Mouse (Mus musculus) left cerebral cortex, adult 8-10 months (tissue): ENCODE measurements around the gene Azgp1. TPM values are rescaled to one million over a fixed set of nuclear protein-coding genes. Genes with fewer than 3 reads are reported as not detected.

Experiments
- total RNA-seq, 4 experiments: library from RNA; stranded (reverse); gene quantifications; 2 replicates each; pipeline ENCODE4 v1.2.4; 2022

Azgp1 gene
- total RNA-seq, 4 experiments from 2014 or later: not detected

Other genes with a start within 250 kb of the Azgp1 start
- 10 to 100 TPM; 76.3 to 78.9 (median 77.7) TPM for gene Nyap1, start 239.9 kb upstream of the Azgp1 start, total RNA-seq
- 100 to 1,000 TPM; 149 to 216 (median 162) TPM for gene Tsc22d4, start 235.8 kb upstream of the Azgp1 start, total RNA-seq
- gene Ppp1r35, start 202.7 kb upstream of the Azgp1 start, total RNA-seq: 10 to 100 TPM; 14.5 to 20.2 (median 15.9) TPM
- gene Mepce, start 193.9 kb upstream of the Azgp1 start, total RNA-seq: 10 to 100 TPM; 42.8 to 57.8 (median 45.5) TPM
- 1 to 10 TPM; 5.9 to 8.7 (median 7.8) TPM for gene Zcwpw1, start 193.7 kb upstream of the Azgp1 start, total RNA-seq
- 1 to 10 TPM in 3 of 4 experiments, under 1 TPM in 1; 0.91 to 2.6 (median 1.8) TPM for gene Pilra, start 145.2 kb upstream of the Azgp1 start, total RNA-seq
- gene Pilrb1, start 123.4 kb upstream of the Azgp1 start, total RNA-seq: not detected
- gene Pilrb2, start 109.7 kb upstream of the Azgp1 start, total RNA-seq: not detected
- gene Cyp3a13, start 59.9 kb upstream of the Azgp1 start, total RNA-seq: under 1 TPM; 0.37 to 0.59 (median 0.51) TPM
- gene Gjc3, start 18.4 kb upstream of the Azgp1 start, total RNA-seq: 10 to 100 TPM; 22.7 to 28.6 (median 25.6) TPM
- not detected for gene Smok3a, start 39.7 kb downstream of the Azgp1 start, total RNA-seq
- gene Smok3b, start 39.9 kb downstream of the Azgp1 start, total RNA-seq: not detected
- gene Smok3c, start 71.7 kb downstream of the Azgp1 start, total RNA-seq: not detected
- gene Zkscan1, start 103.6 kb downstream of the Azgp1 start, total RNA-seq: 10 to 100 TPM; 39.6 to 44.7 (median 42.9) TPM
- gene Zscan21, start 135.4 kb downstream of the Azgp1 start, total RNA-seq: 10 to 100 TPM; 15.9 to 17.8 (median 16.3) TPM
- 10 to 100 TPM; 11.6 to 14.0 (median 13.4) TPM for gene Zfp113, start 174.2 kb downstream of the Azgp1 start, total RNA-seq
- gene Cops6, start 179.6 kb downstream of the Azgp1 start, total RNA-seq: 100 to 1,000 TPM; 133 to 147 (median 144) TPM
- 10 to 100 TPM; 21.6 to 28.1 (median 24.0) TPM for gene Ap4m1, start 190.5 kb downstream of the Azgp1 start, total RNA-seq
- 10 to 100 TPM; 15.2 to 17.9 (median 15.9) TPM for gene Mcm7, start 190.9 kb downstream of the Azgp1 start, total RNA-seq
- gene Taf6, start 205.9 kb downstream of the Azgp1 start, total RNA-seq: 10 to 100 TPM; 34.6 to 42.1 (median 38.8) TPM
- 10 to 100 TPM; 11.7 to 14.7 (median 12.5) TPM for gene Cnpy4, start 206.0 kb downstream of the Azgp1 start, total RNA-seq
- gene Mblac1, start 212.8 kb downstream of the Azgp1 start, total RNA-seq: 1 to 10 TPM; 7.4 to 9.1 (median 8.5) TPM
- under 1 TPM in 3 of 4 experiments, not detected in 1; 0.19 to 0.23 (median 0.22) TPM for gene Nxpe5, start 244.4 kb downstream of the Azgp1 start, total RNA-seq